Mouse (Mus musculus) layer of hippocampus, adult 2 months (tissue): Measurements from ENCODE around the gene 2310061I04Rik. TPM values are rescaled to one million over a fixed set of nuclear protein-coding genes. Genes with fewer than 3 reads are reported as not detected.
"Not testable (repeated sequence)": the region's sequence is repeated elsewhere in the genome, so short reads cannot be mapped to it uniquely, and the experiment has no call there.

Experiments used
- DNase-seq, 2 experiments: peaks; one replicate each; pipeline ENCODE4 v3.0.0; 2022; ENCODE audit warnings: low spot score in 2 of 2
- H3K27ac ChIP-seq: fragments of 200-600 bp; 2 replicates; pipeline ENCODE4 v1.8.1; 2022
- H3K4me3 ChIP-seq: fragments of 200-600 bp; 2 replicates; pipeline ENCODE4 v1.8.1; 2022; ENCODE audit warnings: mild to moderate bottlenecking
- CTCF ChIP-seq: fragments of 200-600 bp; conservative IDR thresholded peaks from 2 replicates; pipeline ENCODE4 v1.8.1; 2022; ENCODE audit warnings: antibody characterized with exemption, mild to moderate bottlenecking, moderate library complexity
- long read RNA-seq, 2 experiments: library from polyadenylated mRNA; stranded (forward); transcript quantifications; one replicate each; pipeline ENCODE4 v2.0.0; 2021; ENCODE audit warnings: borderline mapping rate in 2 of 2
- total RNA-seq, 2 experiments: library from RNA; stranded (reverse); gene quantifications; 2 replicates each; pipeline ENCODE4 v1.2.3; 2021

2310061I04Rik gene
- 10 to 100 TPM; 53.4 to 62.4 TPM for total RNA-seq
- long read RNA-seq, experiment 1, transcript 2310061I04Rik-204 (6 exons, 1,293 nt): major isoform, 30 of 47 reads
- long read RNA-seq, experiment 1, transcript 2310061I04Rik-202 (5 exons, 2,081 nt): minor isoform, 9 of 47 reads
- long read RNA-seq, experiment 1, partial matches to known transcripts: 0 of 47 reads
- long read RNA-seq, experiment 1, other reads (novel, unspliced or antisense): 4 of 47 reads
- long read RNA-seq, experiment 2, transcript 2310061I04Rik-204 (6 exons, 1,293 nt): major isoform, 29 of 48 reads
- long read RNA-seq, experiment 2, transcript 2310061I04Rik-202 (5 exons, 2,081 nt): minor isoform, 11 of 48 reads
- long read RNA-seq, experiment 2, partial matches to known transcripts: 4 of 48 reads
- long read RNA-seq, experiment 2, other reads (novel, unspliced or antisense): 4 of 48 reads

- peak within 1 kb of the TSS; percentile 74 for H3K4me3 ChIP-seq
- peak within 1 kb of the TSS; percentile 94 for H3K27ac ChIP-seq
- TF ChIP-seq CTCF: no peak
- DNase-seq: peak; percentile 91 to 93
Observed at GRCm38 (mm10) chr17:35896781-35897643, at the start of gene 2310061I04Rik. Gene 2310061I04Rik (minus strand): TSS chr17:35897431.

DNA sequence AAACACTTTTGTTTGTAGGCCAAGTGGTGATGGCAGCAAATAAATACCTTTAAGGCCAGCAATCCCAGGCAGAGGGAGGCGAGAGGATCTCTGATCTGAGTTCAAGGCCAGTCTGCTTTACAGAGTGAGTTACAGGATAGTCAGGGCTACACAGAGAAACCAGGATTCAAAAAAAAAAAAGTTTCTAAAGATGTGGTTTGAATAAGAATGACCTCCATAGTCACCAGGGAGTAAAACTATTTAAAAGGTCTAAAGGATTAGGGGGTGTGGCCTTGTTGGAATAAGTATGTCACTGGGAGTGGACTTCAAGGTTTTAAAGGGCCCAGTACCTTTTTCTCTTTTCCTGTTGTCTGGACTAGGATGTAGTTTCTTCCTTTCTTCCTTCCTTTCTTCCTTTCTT lies 42.7 kb upstream of the 2310061I04Rik start:
- no peak overlapping the region for H3K4me3 ChIP-seq
- DNase-seq: no peak
- no peak overlapping the region for H3K27ac ChIP-seq
- no peak for TF ChIP-seq CTCF

DNA sequence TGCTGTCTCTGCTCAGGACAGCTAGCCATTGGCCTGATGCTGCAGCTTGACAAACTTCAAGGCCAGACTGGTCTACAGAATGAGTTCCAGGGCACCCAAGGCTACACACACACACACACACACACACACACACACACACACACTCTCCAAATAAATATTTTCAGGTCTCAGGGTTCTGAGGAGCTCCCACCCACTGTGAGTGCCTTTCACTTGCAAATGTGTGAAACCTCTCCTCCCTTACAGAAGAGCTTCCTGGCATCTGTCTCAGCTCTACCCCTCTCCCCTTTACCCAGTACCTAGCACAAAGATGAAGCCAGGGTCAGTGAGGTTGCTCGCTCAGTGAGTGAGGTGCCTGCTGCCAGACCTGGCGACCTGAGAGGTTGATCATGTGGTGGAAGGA lies 41.9 kb upstream of the 2310061I04Rik start:
- H3K4me3 ChIP-seq: no peak overlapping the region
- no peak overlapping the region for H3K27ac ChIP-seq
- DNase-seq: no peak
- no peak for TF ChIP-seq CTCF

- Histone ChIP-seq H3K27ac (no peak overlapping the region), H3K4me3 (no peak overlapping the region)
- DNase-seq: peak in 1 of 2 experiments; percentile 53
- TF ChIP-seq CTCF: peak; percentile 93
Observed at GRCm38 (mm10) chr17:35937700-35938348, 40.6 kb upstream of the 2310061I04Rik start.

DNA sequence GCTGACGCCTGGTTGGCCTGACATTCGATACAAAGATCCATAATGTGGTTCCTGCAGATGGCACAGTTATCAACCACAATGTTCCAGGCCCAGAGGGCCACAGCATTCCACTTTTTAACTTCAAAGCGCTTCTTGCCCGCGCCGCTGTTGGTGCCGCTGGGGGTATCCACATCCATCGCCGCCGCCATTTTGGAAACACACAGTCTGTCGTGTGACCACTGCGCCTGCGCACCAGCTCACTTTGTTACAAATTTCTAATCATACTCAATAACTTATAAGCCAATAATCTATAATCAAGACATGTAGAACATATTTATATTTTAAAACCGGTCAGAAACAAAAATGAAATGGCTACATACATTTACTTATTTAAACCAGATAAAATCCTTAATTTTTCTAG lies 38.5 kb upstream of the 2310061I04Rik start:
- DNase-seq, H3K27ac ChIP-seq, H3K4me3 ChIP-seq: not testable (repeated sequence)

- no peak overlapping the region for H3K4me3 ChIP-seq
- no peak overlapping the region for H3K27ac ChIP-seq
- DNase-seq: no peak
- no peak for TF ChIP-seq CTCF
Observed at GRCm38 (mm10) chr17:35932608-35933007, 35.4 kb upstream of the 2310061I04Rik start.

GRCm38 (mm10) chr17:35930627-35931026 lies 33.4 kb upstream of the 2310061I04Rik start:
- no peak overlapping the region for H3K27ac ChIP-seq
- no peak for DNase-seq
- H3K4me3 ChIP-seq: no peak overlapping the region
- TF ChIP-seq CTCF: no peak

DNA sequence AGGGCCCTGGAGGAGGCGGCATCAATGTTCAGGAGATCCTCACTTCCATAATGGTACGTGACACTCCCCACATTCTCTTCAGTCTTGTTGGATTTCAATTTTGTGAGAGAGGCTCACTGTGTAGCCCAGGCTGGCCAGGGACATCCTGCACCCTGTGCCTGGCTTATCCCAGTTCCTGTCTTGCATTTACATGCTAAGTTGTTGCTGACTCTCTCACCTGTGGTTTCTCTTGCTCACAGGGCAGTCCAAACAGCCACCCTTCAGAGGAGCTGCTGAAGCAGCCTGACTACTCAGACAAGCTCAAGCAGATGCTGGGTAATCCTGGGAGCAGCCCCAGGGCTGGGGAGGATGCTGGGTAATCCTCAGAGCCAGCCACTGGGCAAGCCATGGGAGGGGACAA lies 32.3 kb upstream of the 2310061I04Rik start:
- TF ChIP-seq CTCF: no peak
- Histone ChIP-seq H3K27ac (no peak overlapping the region), H3K4me3 (no peak overlapping the region)
- no peak for DNase-seq

GRCm38 (mm10) chr17:35927471-35927870 lies 30.2 kb upstream of the 2310061I04Rik start:
- Histone ChIP-seq H3K27ac (no peak overlapping the region), H3K4me3 (no peak overlapping the region)
- no peak for DNase-seq
- TF ChIP-seq CTCF: no peak

- peak in 1 of 2 experiments; percentile 10 for DNase-seq
- Histone ChIP-seq H3K27ac (peak overlapping the region; percentile 51; the same call in 1 of the 2 replicates), H3K4me3 (no peak overlapping the region)
- no peak for TF ChIP-seq CTCF
Observed at GRCm38 (mm10) chr17:35923281-35923680, 26.1 kb upstream of the 2310061I04Rik start.

GRCm38 (mm10) chr17:35922566-35922965 lies 25.3 kb upstream of the 2310061I04Rik start:
- TF ChIP-seq CTCF: no peak
- Histone ChIP-seq H3K4me3 (no peak overlapping the region), H3K27ac (peak overlapping the region; percentile 51)
- DNase-seq: peak in 1 of 2 experiments; percentile 9

- H3K27ac ChIP-seq: peak overlapping the region; percentile 100
Observed at GRCm38 (mm10) chr17:35921710-35922109, 24.5 kb upstream of the 2310061I04Rik start.

More at GRCm38 (mm10) chr17:35921710-35922109, 24.5 kb upstream of the 2310061I04Rik start:
- TF ChIP-seq CTCF: no peak
- no peak overlapping the region for H3K4me3 ChIP-seq
- peak in 1 of 2 experiments; percentile 8 for DNase-seq
